Mouse (Mus musculus) neural tube, embryonic 11.5 days (tissue): ENCODE results near the gene Trpv1. TPM values are rescaled to one million over a fixed set of nuclear protein-coding genes. Genes with fewer than 3 reads are reported as not detected.

ENCODE experiments used
- ATAC-seq: fragments of 200-750 bp; cut with Nextera tagmentation; 2 replicates; pipeline ENCODE4 v1.8.0; 2017; ENCODE audit warnings: moderate number of reproducible peaks, mild to moderate bottlenecking, moderate TSS enrichment, moderate library complexity; ENCODE audit not compliant: insufficient read depth, low FRiP score, low TSS enrichment
- DNase-seq: peaks from one replicate; pipeline ENCODE4 v3.0.0-alpha.2; 2015; ENCODE audit warnings: low spot score
- H3K27ac ChIP-seq: fragments of 300-500 bp; sonication (generic); 2 replicates; pipeline ENCODE4 v1.5.1; 2014; ENCODE audit warnings: low read depth, mild to moderate bottlenecking, low read length
- H3K27me3 ChIP-seq: fragments of 300-500 bp; sonication (generic); 2 replicates; pipeline ENCODE4 v1.6.1; 2014; ENCODE audit warnings: mild to moderate bottlenecking, low read length, mixed read lengths; ENCODE audit not compliant: control insufficient read depth, insufficient read depth
- H3K36me3 ChIP-seq: fragments of 300-500 bp; sonication (generic); 2 replicates; pipeline ENCODE4 v1.6.1; 2014; ENCODE audit warnings: mild to moderate bottlenecking, low read length, moderate library complexity, mixed read lengths; ENCODE audit not compliant: control insufficient read depth, insufficient read depth
- H3K4me1 ChIP-seq: fragments of 300-500 bp; sonication (generic); 2 replicates; pipeline ENCODE4 v1.6.1; 2014; ENCODE audit warnings: low read length, mixed read lengths; ENCODE audit not compliant: control insufficient read depth, insufficient read depth
- H3K4me2 ChIP-seq: fragments of 300-500 bp; sonication (generic); 2 replicates; pipeline ENCODE4 v1.6.1; 2014; ENCODE audit warnings: low read depth, mild to moderate bottlenecking, moderate library complexity
- H3K4me3 ChIP-seq: fragments of 300-500 bp; sonication (generic); 2 replicates; pipeline ENCODE4 v1.5.1; 2014; ENCODE audit warnings: low read depth, low read length
- H3K9ac ChIP-seq: fragments of 300-500 bp; sonication (generic); 2 replicates; pipeline ENCODE4 v1.6.1; 2014; ENCODE audit warnings: mild to moderate bottlenecking, low read length
- H3K9me3 ChIP-seq: fragments of 300-500 bp; sonication (generic); 2 replicates; pipeline ENCODE4 v1.6.1; 2016; ENCODE audit warnings: low read length; ENCODE audit not compliant: control insufficient read depth
- WGBS: fragments of 180-500 bp; shearing (Covaris S2); extraction: QIAGEN DNeasy Blood & Tissue Kit; methylation state at CpG from one replicate; pipeline ENCODE4 v1.1.7; 2014; 5-methylcytosine and 5-hydroxymethylcytosine counted together
- polyA plus RNA-seq: library from polyadenylated mRNA; unstranded; fragments of >200 nt; fragmentation: Nextera tagmentation; extraction: Ambion mirVana; gene quantifications from 2 replicates; pipeline ENCODE4 v1.2.1, GENCODE M21; 2014

Trpv1 gene
- polyA plus RNA-seq, 1 experiment from 2014 or later, result not detected

GRCm38 (mm10) chr11:73283369-73283768 lies 49.3 kb downstream of the Trpv1 start:
- Histone ChIP-seq H3K4me2 (no peak overlapping the region), H3K4me1 (no peaks in the 10 kb centered on the region), H3K9ac (no peak overlapping the region), H3K4me3 (no peak overlapping the region), H3K27ac (no peak overlapping the region), H3K36me3 (no peaks in the 10 kb centered on the region), H3K27me3 (no peaks in the 10 kb centered on the region), H3K9me3 (no peaks in the 10 kb centered on the region)
- 81% methylated on average over 9 of the region's 9 CpGs for WGBS
- ATAC-seq (no peak), DNase-seq (no peak)

GRCm38 (mm10) chr11:73283926-73284325 lies 49.8 kb downstream of the Trpv1 start:
- no peak overlapping the region for H3K4me2 ChIP-seq
- H3K4me3 ChIP-seq, result no peak overlapping the region
- H3K36me3 ChIP-seq, result no peaks in the 10 kb centered on the region
- ATAC-seq (no peak), DNase-seq (no peak)
- no peak overlapping the region for H3K27ac ChIP-seq
- WGBS, result 53% methylated on average over 1 of the region's 1 CpGs
- no peaks in the 10 kb centered on the region for H3K27me3 ChIP-seq
- no peaks in the 10 kb centered on the region for H3K4me1 ChIP-seq
- H3K9me3 ChIP-seq, result no peaks in the 10 kb centered on the region
- no peak overlapping the region for H3K9ac ChIP-seq

- no peak for DNase-seq
- Histone ChIP-seq H3K9ac (no peak overlapping the region), H3K4me1 (no peaks in the 10 kb centered on the region), H3K27ac (no peak overlapping the region), H3K36me3 (no peaks in the 10 kb centered on the region), H3K4me2 (no peak overlapping the region), H3K9me3 (no peaks in the 10 kb centered on the region), H3K27me3 (no peaks in the 10 kb centered on the region), H3K4me3 (no peak overlapping the region)
- ATAC-seq, result no peak
These were observed 50.3 kb downstream of the Trpv1 start for GRCm38 (mm10) chr11:73284351-73284750.

- Histone ChIP-seq H3K9ac (no peak overlapping the region), H3K27ac (no peak overlapping the region), H3K36me3 (no peaks in the 10 kb centered on the region), H3K4me3 (no peak overlapping the region), H3K4me2 (no peak overlapping the region), H3K27me3 (no peaks in the 10 kb centered on the region), H3K9me3 (no peaks in the 10 kb centered on the region), H3K4me1 (no peaks in the 10 kb centered on the region)
- ATAC-seq (no peak), DNase-seq (no peak)
- WGBS, result 92% methylated on average over 1 of the region's 1 CpGs
These were observed 55.5 kb downstream of the Trpv1 start for GRCm38 (mm10) chr11:73289621-73290020.

GRCm38 (mm10) chr11:73303123-73303522 lies 69.0 kb downstream of the Trpv1 start:
- Histone ChIP-seq H3K36me3 (no peaks in the 10 kb centered on the region), H3K4me3 (no peak overlapping the region), H3K27ac (no peak overlapping the region), H3K9ac (no peak overlapping the region), H3K4me2 (no peak overlapping the region), H3K9me3 (no peaks in the 10 kb centered on the region), H3K4me1 (no peaks in the 10 kb centered on the region), H3K27me3 (no peaks in the 10 kb centered on the region)
- DNase-seq (no peak), ATAC-seq (no peak)
- 55% methylated on average over 2 of the region's 2 CpGs for WGBS

Other genes starting within 250 kb of the Trpv1 start
- 2.4 and 2.5 TPM in 2 replicates for gene P2rx1, start 235.2 kb upstream of the Trpv1 start, polyA plus RNA-seq
- 5.7 and 6.5 TPM in 2 replicates for gene Camkk1, start 215.3 kb upstream of the Trpv1 start, polyA plus RNA-seq
- 11.1 and 12.5 TPM in 2 replicates for gene Ncbp3, start 186.5 kb upstream of the Trpv1 start, polyA plus RNA-seq
- gene Itgae, start 143.7 kb upstream of the Trpv1 start, polyA plus RNA-seq, result 0.34 and 0.42 TPM in 2 replicates
- gene Haspin, start 96.0 kb upstream of the Trpv1 start, polyA plus RNA-seq, result 16.0 and 17.6 TPM in 2 replicates
- gene P2rx5, start 73.9 kb upstream of the Trpv1 start, polyA plus RNA-seq, result 0.31 and 0.51 TPM in 2 replicates
- gene Emc6, start 57.3 kb upstream of the Trpv1 start, polyA plus RNA-seq, result 119 and 131 TPM in 2 replicates
- gene Tax1bp3, start 57.2 kb upstream of the Trpv1 start, polyA plus RNA-seq, result 225 and 227 TPM in 2 replicates
- 21.3 TPM in 2 replicates for gene Ctns, start 35.2 kb upstream of the Trpv1 start, polyA plus RNA-seq
- 0.73 and 1.6 TPM in 2 replicates for gene Shpk, start 34.8 kb upstream of the Trpv1 start, polyA plus RNA-seq
- 0.04 TPM in 2 replicates for gene Trpv3, start 33.1 kb downstream of the Trpv1 start, polyA plus RNA-seq
- gene Aspa, start 95.3 kb downstream of the Trpv1 start, polyA plus RNA-seq, result 0.15 TPM in 1 of 2 replicates, not detected in the other
- not detected in 2 replicates for gene Gm49340, start 95.4 kb downstream of the Trpv1 start, polyA plus RNA-seq
- not detected in 2 replicates for gene Spata22, start 95.4 kb downstream of the Trpv1 start, polyA plus RNA-seq
- not detected in 2 replicates for gene Olfr20, start 116.5 kb downstream of the Trpv1 start, polyA plus RNA-seq
- gene Olfr376, start 137.0 kb downstream of the Trpv1 start, polyA plus RNA-seq, result not detected in 2 replicates
- not detected in 2 replicates for gene Olfr1, start 165.3 kb downstream of the Trpv1 start, polyA plus RNA-seq
- gene Olfr378, start 194.2 kb downstream of the Trpv1 start, polyA plus RNA-seq, result not detected in 2 replicates
- not detected in 2 replicates for gene Olfr380, start 223.2 kb downstream of the Trpv1 start, polyA plus RNA-seq